Mouse (Mus musculus) layer of hippocampus, adult 18-20 months (tissue): ENCODE data around the gene Cfp. TPM values are rescaled to one million over a fixed set of nuclear protein-coding genes. Genes with fewer than 3 reads are reported as not detected.

Experiments
- DNase-seq, 2 experiments: peaks; one replicate each; pipeline ENCODE4 v3.0.0; 2022; ENCODE audit warnings: low spot score in 2 of 2
- long read RNA-seq: library from polyadenylated mRNA; stranded (forward); transcript quantifications from one replicate; pipeline ENCODE4 v2.0.0, GENCODE M21; 2021
- total RNA-seq, 2 experiments: library from RNA; stranded (reverse); gene quantifications; 2 replicates each; pipeline ENCODE4 v1.2.3; 2021

Cfp gene
- total RNA-seq = 10 to 100 TPM; 15.2 to 16.8 TPM
- long read RNA-seq, partial matches to known transcripts = 3 of 4 reads
- long read RNA-seq, other reads (novel, unspliced or antisense) = 1 of 4 reads

- DNase-seq = no peak
These were observed at the start of gene Cfp for GRCm38 (mm10) chrX:20931364-20931763. TSS of gene Cfp (minus strand) at chrX:20931555.

DNA sequence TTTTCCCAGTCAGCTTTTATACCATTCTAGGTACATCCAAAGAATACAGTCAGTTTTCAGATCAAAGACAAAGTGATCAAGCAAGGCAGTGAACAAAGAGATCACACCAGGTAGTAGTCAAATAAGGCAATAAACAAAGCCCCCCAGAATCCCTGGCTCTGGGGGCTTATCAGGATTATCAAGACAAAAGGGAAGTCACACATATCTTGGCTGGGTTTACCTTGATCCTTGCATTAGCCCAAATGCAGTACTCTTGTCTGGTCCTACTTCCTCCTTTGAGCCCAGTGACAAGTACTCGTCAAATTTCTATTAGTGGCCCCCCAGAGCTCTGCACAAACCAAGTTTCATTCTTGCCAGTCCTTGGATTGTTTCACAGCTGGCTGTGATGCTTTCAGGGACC lies 49.5 kb upstream of the Cfp start:
- DNase-seq = no peak

DNA sequence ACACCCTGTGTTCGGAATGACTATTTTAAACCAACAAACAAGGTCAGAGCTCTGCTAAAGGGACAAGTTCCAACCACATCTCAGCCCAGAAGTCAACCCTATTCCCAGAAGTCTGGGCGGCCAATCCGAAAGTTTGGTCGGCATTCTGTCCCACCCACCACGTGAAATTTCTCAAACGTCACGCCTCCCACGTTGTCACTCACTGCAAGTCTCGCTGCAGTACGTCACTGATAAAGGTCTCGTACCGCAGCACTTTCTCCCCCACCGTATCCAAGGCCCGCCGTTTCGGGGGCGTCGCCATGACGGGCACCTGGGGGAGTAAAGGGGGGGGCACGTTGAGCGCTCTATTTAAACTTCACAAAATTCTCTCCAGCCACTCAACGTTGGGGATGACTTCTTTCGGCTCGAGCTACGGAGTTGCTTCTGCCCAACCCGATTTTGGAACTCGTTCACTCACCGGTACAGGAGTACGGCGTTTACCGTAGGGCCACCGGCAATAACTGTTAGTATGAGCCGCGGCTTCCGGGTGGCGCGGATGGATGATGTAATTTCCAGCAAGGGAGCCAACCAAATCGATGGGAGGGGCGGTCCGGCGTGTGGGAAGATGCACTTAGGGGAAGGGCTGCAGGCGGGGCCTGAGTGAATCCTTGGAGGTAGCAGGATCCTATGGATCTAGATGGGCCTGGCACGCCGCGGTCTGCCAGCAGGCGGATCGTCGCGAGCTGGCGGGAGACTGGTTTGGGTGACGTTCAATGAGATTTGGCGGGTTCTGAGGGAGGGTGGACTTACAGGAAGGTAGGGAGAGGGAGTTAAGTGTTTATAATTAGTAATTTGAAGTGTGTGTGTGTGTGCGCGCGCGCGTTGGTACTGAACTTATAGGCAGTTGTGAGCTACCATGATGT lies 30.4 kb upstream of the Cfp start, which contains the start of gene Uxt:
Gene Uxt (minus strand): TSS at position 541 of the 902 bp plus-strand sequence.
- DNase-seq = peak; percentile 83 to 88

- peak; percentile 80 to 89 for DNase-seq
These were observed 19.0 kb upstream of the Cfp start, which contains the start of gene Elk1 for GRCm38 (mm10) chrX:20950191-20950880. TSS of gene Elk1 (minus strand) at chrX:20950608.

DNA sequence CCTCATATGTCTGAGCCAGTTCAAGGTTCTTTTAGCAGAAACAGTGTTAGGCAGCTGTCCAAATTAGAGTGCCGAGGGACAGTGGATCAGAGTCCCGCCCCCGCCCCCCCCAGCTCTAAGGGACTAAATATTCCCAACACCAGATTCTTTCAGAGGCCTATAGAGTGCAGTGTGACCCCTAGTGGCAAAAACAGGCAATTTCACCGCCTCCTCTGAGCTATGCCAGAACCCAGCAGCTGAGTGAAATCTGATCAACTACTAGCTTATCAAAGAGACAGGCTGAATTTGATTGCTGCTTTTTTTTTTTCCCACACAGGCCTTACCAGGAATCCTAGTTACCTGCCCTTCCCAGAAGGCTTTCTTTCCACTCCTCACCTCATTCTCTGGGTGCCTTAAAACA lies 14.7 kb upstream of the Cfp start:
- DNase-seq = peak; percentile 48 to 88

DNA sequence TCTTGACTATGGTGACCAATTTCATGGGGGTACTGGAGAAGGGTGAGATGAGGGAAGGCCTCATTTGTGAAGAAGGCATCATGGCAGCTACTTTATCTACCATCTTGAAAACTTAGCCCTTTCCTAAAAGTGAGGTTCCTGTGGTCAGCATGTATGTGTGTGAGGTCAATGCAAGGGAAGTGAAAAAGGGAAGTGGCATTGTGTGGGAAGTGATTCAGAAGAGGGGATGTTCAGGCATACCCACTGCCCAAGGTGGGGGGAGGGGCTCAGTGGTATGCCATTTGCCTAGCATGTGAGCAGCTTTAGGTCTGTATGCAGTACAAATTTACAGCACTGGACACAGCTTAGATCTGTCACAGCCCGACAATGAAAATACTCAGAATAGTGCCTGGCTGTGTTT lies 608 bp upstream of the Cfp start:
- no peak for DNase-seq

- no peak for DNase-seq
These were observed 1.5 kb downstream of the Cfp start for GRCm38 (mm10) chrX:20929859-20930258.

DNA sequence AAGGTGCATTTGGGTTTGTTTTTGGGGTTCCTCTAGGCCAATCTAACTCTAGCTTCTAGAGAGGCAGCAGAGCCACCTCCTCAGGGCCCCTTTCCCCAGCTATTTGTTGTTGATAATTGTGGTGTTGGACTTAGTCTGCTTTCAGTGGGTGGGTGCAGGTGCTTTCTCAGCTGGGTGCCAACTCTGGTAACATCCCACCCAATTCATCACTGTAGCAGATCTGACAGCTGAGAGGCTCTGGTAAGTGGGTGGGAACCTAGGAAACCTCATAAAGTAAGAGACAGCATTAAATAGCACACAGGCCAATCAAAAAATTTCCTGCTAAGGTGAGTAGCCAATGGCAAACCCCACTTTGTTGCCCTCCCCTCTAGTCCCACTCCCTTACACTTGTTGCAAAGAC lies 6.4 kb downstream of the Cfp start:
- DNase-seq = peak; percentile 25 to 46

- no peak for DNase-seq
These were observed 7.8 kb downstream of the Cfp start for GRCm38 (mm10) chrX:20923506-20923905.

GRCm38 (mm10) chrX:20921366-20921765 lies 10.0 kb downstream of the Cfp start:
- no peak for DNase-seq

- peak; percentile 85 for DNase-seq
These were observed 10.5 kb downstream of the Cfp start, which contains the start of gene Syn1 for GRCm38 (mm10) chrX:20920844-20921364. TSS of gene Syn1 (minus strand) at chrX:20921004.

- peak in 1 of 2 experiments; percentile 25 for DNase-seq
These were observed 11.0 kb downstream of the Cfp start for GRCm38 (mm10) chrX:20920249-20920843.

DNA sequence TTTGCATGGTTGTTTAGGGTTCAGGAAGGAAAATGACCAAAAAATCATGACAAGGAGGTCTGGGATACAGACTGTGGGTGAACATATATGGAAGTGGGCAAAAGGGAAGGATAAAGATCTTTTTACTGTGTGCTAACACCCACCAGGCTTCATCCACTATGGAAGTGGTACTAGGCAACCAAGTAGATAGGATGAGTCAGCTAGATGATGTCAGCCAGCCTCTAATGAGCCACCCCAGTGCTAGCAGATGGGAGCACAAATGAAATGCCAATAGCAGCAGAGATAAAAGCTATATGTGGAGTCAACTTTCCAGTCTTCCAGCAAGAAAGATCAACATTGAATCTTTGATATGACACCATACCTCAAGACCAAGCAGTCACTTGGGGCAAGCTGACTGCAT lies 16.3 kb downstream of the Cfp start:
- peak; percentile 24 to 62 for DNase-seq

- DNase-seq = no peak
These were observed 17.6 kb downstream of the Cfp start for GRCm38 (mm10) chrX:20913726-20914125.

GRCm38 (mm10) chrX:20910074-20910473 lies 21.3 kb downstream of the Cfp start:
- no peak for DNase-seq

Other genes with a start within 250 kb of the Cfp start
- 100 to 1,000 TPM; 197 to 200 TPM for gene Cdk16, start 243.6 kb downstream of the Cfp start, total RNA-seq
- gene Usp11, start 227.6 kb downstream of the Cfp start, total RNA-seq = 100 to 1,000 TPM; 114 to 129 TPM
- gene Araf, start 133.7 kb downstream of the Cfp start, total RNA-seq = 100 to 1,000 TPM; 183 to 186 TPM
- gene Timp1, start 61.4 kb downstream of the Cfp start, total RNA-seq = not detected
- 100 to 1,000 TPM; 418 to 424 TPM for gene Syn1, start 10.6 kb downstream of the Cfp start, total RNA-seq
- gene Elk1, start 19.1 kb upstream of the Cfp start, total RNA-seq = 10 to 100 TPM; 74.0 to 90.1 TPM
- gene Uxt, start 30.5 kb upstream of the Cfp start, total RNA-seq = 10 to 100 TPM; 10.8 to 11.8 TPM
- 1 to 10 TPM; 7.2 to 9.1 TPM for gene Zfp182, start 130.8 kb upstream of the Cfp start, total RNA-seq
- not detected for gene Spaca5, start 136.9 kb upstream of the Cfp start, total RNA-seq
- gene Zfp300, start 158.0 kb upstream of the Cfp start, total RNA-seq = 1 to 10 TPM; 3.1 to 3.6 TPM
- gene Ssxa1, start 184.3 kb upstream of the Cfp start, total RNA-seq = not detected
- gene Gm21876, start 244.1 kb upstream of the Cfp start, total RNA-seq = not detected